Mouse (Mus musculus): Measurements from ENCODE around the gene Ahcyl2. TPM values are rescaled to one million over a fixed set of nuclear protein-coding genes. Genes with fewer than 3 reads are reported as not detected.

Gene Ahcyl2
- polyA plus RNA-seq, 1 experiment = 30.5 TPM

DNA sequence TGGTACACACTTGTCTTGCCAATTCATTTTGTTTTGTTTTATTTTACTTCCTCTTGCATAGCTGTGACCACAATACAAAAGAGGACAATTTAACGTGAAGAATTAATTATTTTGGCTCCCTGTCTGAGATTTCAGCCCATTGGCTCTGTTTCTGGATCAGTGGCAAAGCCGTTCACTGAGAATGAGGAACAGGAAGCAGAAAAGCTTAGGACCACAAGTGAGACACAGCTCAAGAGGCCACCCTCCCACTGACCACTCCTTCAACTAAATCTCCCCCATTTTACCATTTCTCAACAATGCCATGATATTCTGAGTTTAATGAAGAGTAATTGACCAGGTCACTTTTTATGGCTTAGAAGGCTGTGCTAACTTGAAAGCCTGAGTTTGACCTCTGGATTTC lies 57.5 kb downstream of the Ahcyl2 start:
- TF ChIP-seq GATA1 (IDR thresholded peaks at IDR 0.05; ENCODE audit: low read length) = no peak

DNA sequence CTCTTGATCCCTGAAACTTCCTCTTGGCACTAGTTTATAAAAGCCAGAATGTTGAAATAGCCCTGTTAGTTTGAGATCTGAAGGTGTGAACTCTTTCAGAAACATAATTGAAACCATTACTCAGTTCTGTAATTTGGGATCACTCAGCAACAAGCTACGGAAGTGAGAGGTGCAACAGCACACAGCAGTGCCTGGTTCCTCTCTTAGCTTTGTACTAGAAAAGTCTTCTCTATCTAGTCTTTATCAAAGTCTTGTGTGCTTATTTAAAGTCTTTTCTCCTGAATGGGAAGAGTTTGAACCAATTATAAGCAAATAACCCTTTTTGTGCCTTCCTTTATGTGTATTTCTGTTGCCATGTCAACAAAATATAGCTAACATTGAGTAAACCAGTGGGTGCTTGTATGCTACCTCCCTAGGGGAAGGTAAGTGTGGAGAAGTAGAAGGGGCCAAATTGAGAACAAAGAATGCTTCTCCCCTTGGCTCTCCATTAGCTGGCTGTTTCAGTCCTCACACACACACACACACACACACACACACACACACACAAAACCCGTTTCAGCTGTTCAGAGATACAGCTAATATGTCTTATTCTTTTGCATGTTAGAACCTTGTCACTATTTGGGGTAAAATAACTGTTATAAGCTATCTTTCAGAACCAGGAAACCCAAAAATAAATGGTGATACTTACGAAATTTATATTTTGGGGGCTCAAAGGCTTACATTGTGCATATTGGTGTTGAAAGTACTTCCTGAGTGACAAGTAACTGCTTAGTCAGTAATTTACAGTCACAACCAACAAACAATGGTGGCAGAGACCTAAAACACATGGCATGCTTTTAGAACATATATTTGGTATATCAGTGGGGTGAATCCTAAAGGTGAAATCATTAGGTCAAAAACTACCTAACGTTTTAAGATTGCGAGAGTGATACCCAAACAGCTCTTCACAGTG lies 59.8 kb downstream of the Ahcyl2 start:
- TF ChIP-seq GATA1 (IDR thresholded peaks at IDR 0.05; ENCODE audit: low read length) = no peak

DNA sequence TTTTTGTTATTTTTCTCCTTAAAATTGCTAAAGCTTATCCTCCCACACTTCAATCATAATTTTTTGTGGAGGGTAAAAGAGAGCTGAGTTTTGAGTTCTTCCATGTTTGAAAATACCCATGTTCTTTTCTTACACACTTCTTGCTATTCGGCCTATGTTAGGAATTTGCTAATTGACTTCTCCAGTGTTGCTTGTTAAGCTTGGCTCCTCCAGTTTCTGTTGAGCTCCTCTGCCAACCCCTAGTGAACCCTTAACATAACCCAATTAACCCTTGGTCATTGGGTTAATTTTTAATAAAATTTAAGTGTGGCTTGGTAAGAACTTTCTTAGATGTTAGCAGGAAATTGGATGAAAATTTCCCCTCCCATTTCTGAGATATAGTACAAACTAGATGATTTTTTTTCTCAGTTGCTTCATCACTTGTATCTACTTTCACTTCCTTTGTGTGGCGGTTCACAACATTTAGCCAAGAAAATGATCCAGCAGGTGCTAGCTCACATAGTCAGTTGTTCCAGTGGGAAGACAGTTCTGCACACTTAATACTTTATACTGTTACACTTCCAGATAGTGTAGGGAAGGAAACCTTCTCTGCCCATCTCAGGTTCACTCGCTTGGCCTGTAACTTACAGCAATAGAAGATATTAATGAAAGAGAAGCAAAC lies 60.9 kb downstream of the Ahcyl2 start:
- no peak for TF ChIP-seq GATA1 (IDR thresholded peaks at IDR 0.05; ENCODE audit: low read length)

DNA sequence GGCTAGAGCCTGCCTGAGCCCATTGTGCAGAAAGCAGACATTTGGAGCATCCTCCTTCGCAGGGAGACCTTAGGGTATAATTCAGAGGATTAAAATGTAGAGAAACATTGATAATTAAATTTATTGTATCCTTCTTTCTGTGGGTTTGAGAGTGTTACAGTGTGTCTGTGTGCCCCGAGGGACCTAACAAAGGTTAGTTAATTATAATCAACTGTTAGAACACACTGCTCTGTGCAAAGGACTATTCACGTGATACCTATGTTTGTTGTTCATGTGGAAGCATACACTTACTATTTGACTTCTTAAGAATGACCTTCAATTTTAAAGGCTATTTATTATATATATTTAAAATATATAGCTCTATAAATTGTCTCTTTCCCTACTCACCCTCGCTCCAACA lies 64.5 kb downstream of the Ahcyl2 start:
- TF ChIP-seq GATA1 (IDR thresholded peaks at IDR 0.05; ENCODE audit: low read length) = no peak

DNA sequence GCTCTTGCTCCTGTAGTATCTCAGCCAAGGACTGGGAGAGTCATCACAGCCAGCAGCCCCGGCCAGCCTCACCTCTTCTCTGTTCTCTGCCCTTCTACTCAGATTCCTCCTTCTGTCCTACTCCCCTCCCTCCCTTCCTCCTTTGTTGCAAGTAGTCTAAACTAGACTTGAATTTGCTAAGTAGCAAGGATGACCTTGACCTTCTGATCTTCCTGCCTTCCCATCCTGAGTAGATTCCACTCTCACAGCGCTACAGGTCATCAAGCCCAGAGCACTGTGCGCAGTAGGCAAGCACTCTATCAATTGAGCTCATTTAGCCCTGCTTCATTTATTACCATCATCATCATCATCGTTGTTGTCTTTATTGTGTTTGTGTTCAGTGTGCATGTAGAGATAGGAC lies 65.3 kb downstream of the Ahcyl2 start:
- no peak for TF ChIP-seq GATA1 (IDR thresholded peaks at IDR 0.05; ENCODE audit: low read length)

DNA sequence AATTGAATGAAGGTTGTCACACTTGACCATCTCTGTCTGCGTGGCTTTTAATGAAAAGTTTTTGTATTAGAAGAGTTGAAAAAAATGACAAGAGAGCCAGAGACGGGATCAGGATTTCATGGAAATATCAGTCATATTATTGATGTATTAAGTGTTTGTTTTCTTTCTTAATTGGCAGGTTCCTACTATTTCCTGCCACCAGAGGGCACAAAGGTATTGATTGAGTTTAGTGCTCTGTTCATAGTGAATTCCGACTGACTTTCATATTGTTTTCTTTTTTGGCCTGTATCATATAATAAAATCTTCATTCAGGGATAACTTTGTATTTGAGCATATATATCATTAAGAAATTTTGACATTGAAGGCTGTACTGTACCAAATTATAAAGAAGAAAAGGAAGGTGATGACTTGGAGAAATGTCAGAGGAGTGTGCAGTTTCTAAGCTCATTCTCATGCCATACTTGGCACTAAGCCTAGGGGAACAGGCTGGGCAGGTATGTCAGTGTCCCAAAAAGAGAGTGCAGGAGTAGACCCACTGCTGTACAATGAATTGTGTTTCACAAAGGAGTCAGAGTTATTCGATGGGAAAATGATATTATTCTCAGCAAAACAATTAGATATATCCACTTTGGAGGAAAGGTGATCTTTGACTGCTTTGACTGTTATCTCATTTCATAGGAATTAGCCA lies 65.9 kb downstream of the Ahcyl2 start:
- no peak for TF ChIP-seq GATA1 (IDR thresholded peaks at IDR 0.05; ENCODE audit: low read length)

DNA sequence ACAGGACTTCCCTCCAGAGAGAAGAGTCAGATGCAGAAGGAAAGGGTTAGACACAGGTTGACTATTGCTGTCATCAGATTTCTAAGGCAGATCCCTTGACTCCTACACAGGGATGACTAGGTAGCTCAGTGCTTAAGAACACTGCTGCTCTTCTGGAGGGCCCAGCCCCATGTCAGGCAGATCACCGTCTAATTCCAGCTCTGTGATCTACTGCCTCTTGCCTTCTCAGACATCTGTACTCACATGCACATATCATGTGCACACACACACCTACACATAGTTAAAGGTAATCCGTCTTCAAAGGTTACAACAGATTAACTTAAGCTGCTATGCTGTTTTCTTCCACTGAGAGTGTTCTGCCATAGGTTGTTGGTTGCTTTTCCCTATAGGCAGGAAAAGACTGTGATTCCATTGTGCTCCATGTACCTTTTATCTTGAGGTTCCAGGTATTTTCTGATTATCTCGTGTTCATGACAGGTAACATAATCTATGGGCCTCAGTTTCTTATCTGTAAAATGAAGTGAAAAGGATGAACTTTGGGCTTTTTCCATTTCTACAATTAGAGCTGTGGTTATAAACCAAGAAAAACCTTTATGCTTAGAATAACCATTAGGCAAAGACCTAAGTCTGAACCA lies 67.8 kb downstream of the Ahcyl2 start:
- no peak for TF ChIP-seq GATA1 (IDR thresholded peaks at IDR 0.05; ENCODE audit: low read length)

DNA sequence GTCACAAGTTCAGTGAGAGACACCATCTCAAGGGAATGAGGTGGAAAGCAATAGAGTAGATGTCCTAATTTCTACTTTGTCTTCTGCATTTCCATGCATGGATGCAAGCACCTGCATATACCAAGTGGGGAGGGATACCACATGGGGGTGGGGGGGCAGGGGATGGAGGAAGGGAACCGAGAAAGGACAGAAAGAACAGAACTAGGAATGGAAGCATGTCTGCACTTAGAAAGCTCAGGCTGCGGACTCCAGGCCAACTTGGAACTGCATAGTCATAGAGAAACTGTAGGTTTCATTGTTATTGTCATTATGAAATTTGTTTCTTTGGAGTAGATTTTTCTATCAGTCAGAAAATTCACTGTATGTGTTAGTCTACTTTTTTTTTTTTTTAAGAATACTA lies 69.8 kb downstream of the Ahcyl2 start:
- TF ChIP-seq GATA1 (IDR thresholded peaks at IDR 0.05; ENCODE audit: low read length) = no peak

DNA sequence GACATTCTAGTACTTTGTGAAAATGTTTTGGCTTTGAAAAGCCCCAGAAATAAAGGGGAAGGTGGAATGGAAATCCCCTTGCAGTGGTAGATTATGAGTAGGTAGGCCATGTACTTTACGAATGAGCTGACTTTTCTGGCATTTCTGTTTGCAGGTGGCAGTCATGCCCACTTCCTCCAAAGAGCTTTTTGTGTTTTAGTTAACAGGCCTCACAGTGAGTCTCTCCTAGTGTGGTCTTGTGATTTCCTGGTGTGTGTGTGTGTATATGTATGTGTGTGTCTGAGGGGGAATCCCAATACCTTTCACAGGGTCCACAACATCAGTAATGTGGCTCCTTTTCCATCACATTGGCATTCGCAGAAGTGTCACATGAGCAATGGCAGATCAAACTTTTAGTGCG lies 70.7 kb downstream of the Ahcyl2 start:
- TF ChIP-seq GATA1 (IDR thresholded peaks at IDR 0.05; ENCODE audit: low read length) = no peak

DNA sequence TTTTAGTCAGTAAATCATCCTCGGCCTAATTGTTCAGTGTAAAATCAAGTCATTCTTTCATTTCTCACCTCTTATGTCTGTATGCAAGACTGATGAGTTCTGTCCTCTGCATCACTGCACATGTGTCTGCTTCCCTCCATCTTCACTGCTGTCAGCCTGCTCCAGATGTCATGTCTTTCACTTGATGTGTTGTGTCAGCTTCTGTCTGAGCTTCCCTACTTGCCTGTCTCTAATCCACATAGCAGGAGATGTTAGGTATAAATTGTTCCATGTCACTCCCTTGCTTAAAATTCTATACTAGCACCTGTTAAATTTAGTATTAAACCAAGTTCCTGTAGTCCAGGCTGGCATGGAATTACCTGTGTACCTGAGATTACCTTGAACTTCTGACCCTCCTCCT lies 72.2 kb downstream of the Ahcyl2 start:
- TF ChIP-seq GATA1 (IDR thresholded peaks at IDR 0.05; ENCODE audit: low read length) = no peak

DNA sequence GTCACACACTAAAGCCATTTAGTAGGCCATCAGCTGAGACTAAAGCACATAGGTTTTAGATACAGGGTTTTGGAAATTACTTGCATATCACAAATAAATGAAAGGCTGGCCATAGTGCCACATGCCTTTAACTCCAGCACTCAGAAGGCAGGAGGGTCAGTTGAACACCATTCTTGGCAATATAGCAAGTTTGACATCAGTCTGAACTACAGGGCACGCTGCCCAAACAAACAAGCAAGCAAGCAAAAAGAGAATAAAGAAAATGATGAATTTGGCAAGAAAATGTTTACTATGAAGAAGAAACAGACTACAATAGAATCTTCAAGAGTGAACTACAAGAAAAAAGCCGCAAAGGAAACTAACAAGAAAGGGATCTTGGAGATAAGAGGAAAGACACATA lies 73.7 kb downstream of the Ahcyl2 start:
- no peak for TF ChIP-seq GATA1 (IDR thresholded peaks at IDR 0.05; ENCODE audit: low read length)

DNA sequence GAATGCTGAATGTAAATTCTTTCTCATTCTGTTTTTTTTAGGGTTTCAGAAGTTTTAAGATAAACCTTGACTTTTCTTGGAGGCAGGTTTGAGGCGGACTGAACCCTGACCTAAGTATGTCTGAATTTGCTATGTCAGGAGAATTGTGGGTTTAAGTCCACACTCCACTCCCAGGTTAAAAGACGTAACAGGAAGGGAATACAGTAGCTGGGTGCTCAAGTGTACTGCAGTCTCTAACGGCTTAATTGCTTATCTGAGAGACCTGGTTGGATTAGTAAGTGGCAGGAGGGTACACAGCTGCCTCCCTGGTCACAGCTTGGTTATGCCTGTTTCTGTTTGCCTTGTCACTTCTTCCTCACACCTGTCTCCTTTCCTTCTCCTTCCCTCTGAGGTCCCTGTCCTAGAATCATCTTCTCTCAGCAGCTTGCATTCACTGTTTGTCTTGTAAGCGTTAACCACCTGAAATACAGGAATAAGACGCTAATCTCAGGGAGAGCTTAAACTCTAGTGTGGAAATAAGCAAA lies 79.9 kb downstream of the Ahcyl2 start:
- TF ChIP-seq GATA1 (IDR thresholded peaks at IDR 0.05; ENCODE audit: low read length) = no peak

DNA sequence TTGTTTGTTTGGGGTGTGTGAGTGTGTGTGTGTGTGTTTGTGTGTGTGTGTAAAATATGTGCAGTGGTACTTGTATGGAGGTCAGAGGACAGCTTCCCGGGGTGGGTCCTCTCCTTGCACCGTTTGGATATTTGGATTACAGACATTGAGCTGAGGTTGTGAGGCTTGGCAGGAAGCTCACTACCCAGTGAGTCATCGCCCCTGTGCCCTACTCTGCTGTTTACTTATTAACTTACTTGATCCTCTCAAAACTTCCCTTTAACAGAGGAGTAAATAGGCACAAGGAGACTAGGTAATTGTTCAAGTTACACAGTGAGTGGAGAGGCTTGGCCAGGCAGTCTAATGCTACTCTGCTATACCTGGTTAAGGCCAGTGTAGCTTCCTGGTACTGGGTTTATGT lies 81.0 kb downstream of the Ahcyl2 start:
- TF ChIP-seq GATA1 (IDR thresholded peaks at IDR 0.05; ENCODE audit: low read length) = no peak

DNA sequence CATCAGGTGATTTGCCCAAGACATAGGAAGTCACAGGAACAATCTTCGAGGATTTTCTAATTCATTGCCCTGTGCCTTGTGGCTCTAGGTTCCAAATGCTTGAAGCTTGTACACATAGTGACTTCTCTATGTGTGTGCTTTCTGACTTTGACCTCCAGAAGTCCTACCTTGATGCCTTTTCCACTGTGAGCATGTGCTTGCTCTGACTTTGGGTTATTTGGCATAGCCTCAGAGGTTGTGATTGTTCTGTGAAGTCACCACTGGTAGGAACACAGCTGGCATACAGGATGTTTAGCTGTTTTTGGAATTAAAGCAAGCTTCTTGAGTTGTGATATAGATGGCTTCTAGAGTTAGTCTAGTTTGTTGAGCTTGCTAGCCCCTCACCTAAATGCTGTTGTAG lies 82.3 kb downstream of the Ahcyl2 start:
- TF ChIP-seq GATA1 (IDR thresholded peaks at IDR 0.05; ENCODE audit: low read length) = no peak

DNA sequence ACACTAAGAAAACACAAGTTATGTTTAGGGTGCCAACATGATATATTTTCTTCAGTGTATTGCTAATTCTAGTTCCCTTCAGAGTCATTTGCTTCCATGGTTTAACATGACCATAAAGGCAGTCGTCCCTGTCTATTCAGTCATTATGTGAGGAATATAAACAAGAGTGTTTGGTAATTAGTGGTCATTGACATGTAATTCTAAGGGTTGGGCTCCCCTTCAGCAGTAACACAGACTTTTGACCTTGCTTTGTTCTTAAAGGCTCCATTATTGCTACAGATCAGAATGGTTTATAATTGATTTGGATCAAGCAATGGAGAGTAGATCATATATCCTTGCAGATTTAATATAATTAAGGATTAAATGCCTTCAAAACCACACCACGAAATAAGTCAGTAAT lies 82.9 kb downstream of the Ahcyl2 start:
- TF ChIP-seq GATA1 (IDR thresholded peaks at IDR 0.05; ENCODE audit: low read length) = no peak

DNA sequence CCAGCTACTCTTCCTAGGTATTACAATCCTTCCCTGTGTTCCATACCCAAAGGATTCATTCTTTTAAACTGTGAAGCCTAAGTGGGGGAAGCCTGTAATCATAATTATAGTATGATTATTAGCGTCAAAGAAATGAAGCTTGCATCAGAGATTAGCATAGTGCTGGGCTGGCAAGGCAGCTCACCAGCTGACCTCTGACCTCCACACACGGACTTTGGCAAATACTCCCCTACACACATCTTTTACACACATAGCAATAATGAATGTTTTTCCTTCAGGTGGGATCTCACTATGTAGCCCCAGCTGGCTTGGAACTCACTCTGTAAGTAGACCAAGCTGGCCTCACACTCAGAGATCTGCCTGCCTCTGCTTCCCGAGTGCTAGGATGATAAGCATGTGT lies 84.1 kb downstream of the Ahcyl2 start:
- TF ChIP-seq GATA1 (IDR thresholded peaks at IDR 0.05; ENCODE audit: low read length) = no peak

All from G1E-ER4 (cell line).